Mouse (Mus musculus) kidney, postnatal 0 days (tissue): Measurements from ENCODE around the gene Gpatch1. TPM values are rescaled to one million over a fixed set of nuclear protein-coding genes. Genes with fewer than 3 reads are reported as not detected.
A peak's percentile ranks its signal among the peaks of the same experiment; 100 is the strongest.

Experiments used
- ATAC-seq: fragments of 200-750 bp; cut with Nextera tagmentation; replicated peaks from 2 replicates; pipeline ENCODE4 v1.8.0; 2017; ENCODE audit warnings: low read depth, moderate number of reproducible peaks, moderate TSS enrichment, moderate library complexity; ENCODE audit not compliant: low FRiP score
- DNase-seq: peaks from one replicate; pipeline ENCODE4 v3.0.0-alpha.2; 2016; ENCODE audit warnings: low spot score
- H3K27ac ChIP-seq: fragments of 300-500 bp; sonication (generic); 2 replicates; pipeline ENCODE4 v1.5.1; 2014; ENCODE audit warnings: mild to moderate bottlenecking
- H3K27me3 ChIP-seq: fragments of 300-500 bp; sonication (generic); 2 replicates; pipeline ENCODE4 v1.6.1; 2014; ENCODE audit warnings: low read length, mixed read lengths; ENCODE audit not compliant: insufficient read depth
- H3K36me3 ChIP-seq: fragments of 300-500 bp; sonication (generic); 2 replicates; pipeline ENCODE4 v1.6.1; 2014; ENCODE audit warnings: low read length, mixed read lengths; ENCODE audit not compliant: insufficient read depth
- H3K4me1 ChIP-seq: fragments of 300-500 bp; sonication (generic); replicated peaks from 2 replicates; pipeline ENCODE4 v1.6.1; 2014; ENCODE audit warnings: antibody characterized with exemption, low read length, mixed read lengths; ENCODE audit not compliant: insufficient read depth
- H3K4me2 ChIP-seq: fragments of 300-500 bp; sonication (generic); 2 replicates; pipeline ENCODE4 v1.6.1; 2014; ENCODE audit warnings: mild to moderate bottlenecking, low read length, moderate library complexity, mixed read lengths
- H3K4me3 ChIP-seq: fragments of 300-500 bp; sonication (generic); replicated peaks from 2 replicates; pipeline ENCODE4 v1.5.1; 2014; ENCODE audit warnings: low read depth, low read length
- H3K9ac ChIP-seq: fragments of 300-500 bp; sonication (generic); 2 replicates; pipeline ENCODE4 v1.6.1; 2014; ENCODE audit warnings: low read depth, low read length
- H3K9me3 ChIP-seq: fragments of 300-500 bp; sonication (generic); replicated peaks from 2 replicates; pipeline ENCODE4 v1.6.1; 2016; ENCODE audit warnings: low read length, inconsistent platforms, mixed read lengths
- CTCF ChIP-seq: IDR thresholded peaks from 2 replicates; pipeline ENCODE4 v1.5.1; 2016; ENCODE audit warnings: antibody characterized with exemption, low read depth, mild to moderate bottlenecking, moderate library complexity
- WGBS: fragments of 180-500 bp; shearing (Covaris S2); extraction: QIAGEN DNeasy Blood & Tissue Kit; methylation state at CpG from one replicate; pipeline ENCODE4 v1.1.7; 2014; 5-methylcytosine and 5-hydroxymethylcytosine counted together
- polyA plus RNA-seq: library from polyadenylated mRNA; unstranded; fragments of >200 nt; fragmentation: Nextera tagmentation; extraction: Ambion mirVana; gene quantifications from 2 replicates; pipeline ENCODE4 v1.2.1, GENCODE M21; 2015

The Gpatch1 gene
- polyA plus RNA-seq, 1 experiment from 2014 or later: 17.0 TPM

DNA sequence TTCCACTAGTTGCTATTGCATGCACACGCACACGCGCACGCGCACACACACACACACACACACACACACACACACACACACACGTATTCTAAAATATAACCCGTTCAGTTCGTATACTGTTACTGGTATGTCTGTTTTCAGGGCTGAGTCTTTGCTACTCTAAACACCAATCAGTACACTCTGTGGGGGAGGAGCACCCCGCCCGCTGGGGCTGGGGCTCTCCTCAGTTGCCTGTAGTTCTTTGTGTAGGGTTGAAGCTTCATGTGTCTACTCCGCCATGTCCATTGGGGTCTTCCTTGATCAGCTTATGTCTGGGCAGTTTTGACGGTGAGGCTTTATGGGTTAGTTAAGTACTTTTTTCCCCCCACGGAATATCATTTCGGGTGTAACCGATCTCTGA, 35.1 kb upstream of the Gpatch1 start:
- Histone ChIP-seq H3K27ac (no peak overlapping the region), H3K4me2 (no peak overlapping the region), H3K27me3 (no peaks in the 10 kb centered on the region), H3K9me3 (no peaks in the 10 kb centered on the region), H3K36me3 (no peaks in the 10 kb centered on the region), H3K9ac (no peak overlapping the region), H3K4me3 (no peak overlapping the region), H3K4me1 (no peaks in the 10 kb centered on the region)
- 88% methylated on average over 15 of the region's 15 CpGs for WGBS
- ATAC-seq (no peak), DNase-seq (no peak)
- TF ChIP-seq CTCF: no peak

- Histone ChIP-seq H3K9me3 (no peaks in the 10 kb centered on the region), H3K36me3 (no peaks in the 10 kb centered on the region), H3K4me2 (no peak overlapping the region), H3K9ac (no peak overlapping the region), H3K27me3 (no peaks in the 10 kb centered on the region), H3K27ac (no peak overlapping the region), H3K4me1 (no peaks in the 10 kb centered on the region), H3K4me3 (no peak overlapping the region)
- ATAC-seq (no peak), DNase-seq (no peak)
- no peak for TF ChIP-seq CTCF
- WGBS: 92% methylated on average over 3 of the region's 3 CpGs
Observed at GRCm38 (mm10) chr7:35351155-35351554, 32.9 kb upstream of the Gpatch1 start.

DNA sequence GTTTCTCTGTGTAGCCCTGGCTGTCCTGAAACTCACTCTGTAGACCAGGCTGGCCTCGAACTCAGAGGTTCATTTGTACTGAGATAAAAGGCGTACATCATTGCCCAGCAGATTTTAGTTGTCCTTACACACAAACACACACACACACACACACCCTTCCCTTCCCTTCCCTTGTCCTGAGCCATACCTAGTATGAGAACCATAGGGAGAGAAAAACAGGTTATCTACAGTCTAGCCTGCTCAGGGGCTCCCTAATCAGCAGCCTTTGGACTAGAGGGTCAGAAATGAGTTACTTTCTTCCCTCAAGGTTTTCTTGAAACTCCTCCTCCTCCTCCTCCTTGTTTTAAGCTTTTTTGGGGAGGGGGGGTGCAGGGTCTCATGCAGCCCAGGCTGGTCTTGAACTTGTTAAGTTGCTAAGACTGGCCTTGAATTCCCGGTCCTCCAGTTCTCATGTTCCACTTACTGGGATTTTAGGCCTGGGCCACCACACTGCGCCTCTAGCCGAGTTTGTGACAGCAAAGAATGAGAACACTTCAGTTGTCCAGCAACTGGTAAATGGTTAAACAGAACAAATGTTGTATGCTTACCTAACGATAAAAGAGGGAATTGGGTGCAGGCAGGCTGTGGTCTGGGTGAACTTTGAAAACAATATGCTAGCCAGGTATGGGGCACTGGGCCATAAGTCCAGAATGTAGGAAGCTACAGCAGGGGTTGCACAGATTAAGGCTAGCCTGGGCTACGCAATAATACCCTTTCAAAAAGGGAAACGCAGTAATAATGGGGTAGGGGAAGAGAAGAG, 31.8 kb upstream of the Gpatch1 start:
- WGBS: 73% methylated on average over 8 of the region's 8 CpGs
- 0 out of 2 replicates have a peak, but pooled peaks have one; percentile 25 for ATAC-seq

DNA sequence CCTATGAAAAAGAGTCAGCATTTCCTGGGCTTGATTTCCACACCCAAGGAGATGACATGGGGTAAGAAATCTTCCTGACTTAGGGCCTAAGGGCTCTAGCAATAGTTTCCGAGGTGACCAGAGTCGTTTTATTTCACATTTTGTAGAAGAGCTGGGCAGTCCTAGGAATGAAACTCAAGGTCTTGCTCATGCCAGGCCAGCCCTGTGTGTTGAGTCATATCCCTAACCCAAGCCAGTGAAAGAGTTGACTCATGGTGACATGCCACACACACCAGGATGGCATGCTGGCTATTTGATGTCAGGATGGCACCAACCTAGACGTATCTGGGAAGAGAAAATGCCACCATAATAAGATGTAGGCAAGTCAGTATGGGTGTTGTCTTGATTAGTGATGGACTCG, 30.8 kb upstream of the Gpatch1 start:
- DNase-seq (no peak), ATAC-seq (no peak)
- Histone ChIP-seq H3K36me3 (no peaks in the 10 kb centered on the region), H3K9me3 (no peaks in the 10 kb centered on the region), H3K4me2 (no peak overlapping the region), H3K4me1 (no peaks in the 10 kb centered on the region), H3K9ac (no peak overlapping the region), H3K27ac (no peak overlapping the region), H3K27me3 (no peaks in the 10 kb centered on the region), H3K4me3 (no peak overlapping the region)
- no peak for TF ChIP-seq CTCF
- WGBS: 87% methylated on average over 4 of the region's 4 CpGs

More for the DNA sequence above, 31.8 kb upstream of the Gpatch1 start:
- H3K27ac ChIP-seq: peak overlapping the region; percentile 20; the same call in 1 of the 2 replicates
- DNase-seq: no peak
- no peak overlapping the region for H3K4me3 ChIP-seq
- TF ChIP-seq CTCF: no peak
- no peaks in the 10 kb centered on the region for H3K36me3 ChIP-seq
- no peaks in the 10 kb centered on the region for H3K27me3 ChIP-seq
- H3K9me3 ChIP-seq: no peaks in the 10 kb centered on the region
- H3K4me1 ChIP-seq: no peaks in the 10 kb centered on the region
- no peak overlapping the region for H3K4me2 ChIP-seq
- H3K9ac ChIP-seq: no peak overlapping the region

- H3K4me1 ChIP-seq: no peaks in the 10 kb centered on the region
- no peaks in the 10 kb centered on the region for H3K36me3 ChIP-seq
- WGBS: 51% methylated on average over 18 of the region's 18 CpGs
- no peak overlapping the region for H3K27ac ChIP-seq
- H3K4me3 ChIP-seq: no peak overlapping the region
- TF ChIP-seq CTCF: no peak
- H3K27me3 ChIP-seq: no peaks in the 10 kb centered on the region
- no peak; the same call in 1 of the 2 replicates for ATAC-seq
- peak; percentile 9 for DNase-seq
- H3K9ac ChIP-seq: no peak overlapping the region
- H3K4me2 ChIP-seq: no peak overlapping the region
- no peaks in the 10 kb centered on the region for H3K9me3 ChIP-seq
Observed at GRCm38 (mm10) chr7:35347918-35348700, 29.9 kb upstream of the Gpatch1 start.

- no peak overlapping the region for H3K27ac ChIP-seq
- H3K4me2 ChIP-seq: no peak overlapping the region
- no peak overlapping the region for H3K9ac ChIP-seq
- 93% methylated on average over 5 of the region's 5 CpGs for WGBS
- ATAC-seq: no peak
- no peaks in the 10 kb centered on the region for H3K36me3 ChIP-seq
- DNase-seq: no peak
- TF ChIP-seq CTCF: no peak
- H3K4me3 ChIP-seq: no peak overlapping the region
- no peaks in the 10 kb centered on the region for H3K27me3 ChIP-seq
- no peaks in the 10 kb centered on the region for H3K9me3 ChIP-seq
- H3K4me1 ChIP-seq: no peaks in the 10 kb centered on the region
Observed at GRCm38 (mm10) chr7:35344785-35345330, 26.6 kb upstream of the Gpatch1 start.
